Mouse (Mus musculus): ENCODE measurements at regions not wholly inside any gene's neighbourhood (a gene's known extent, or its start where the extent isn't known, plus 50 kb on each side); places are given as distances from the start of the nearest gene placed in this dataset.
A peak's percentile ranks its signal among the peaks of the same experiment; 100 is the strongest.

- H3K4me2 ChIP-seq, result no peak overlapping the region
- WGBS, result 81% methylated on average over 2 of the region's 2 CpGs
- H3K36me3 ChIP-seq, result no peaks in the 10 kb centered on the region
- no peak overlapping the region for H3K4me3 ChIP-seq (replicated peaks)
- H3K27me3 ChIP-seq (replicated peaks), result no peaks in the 10 kb centered on the region
- H3K9ac ChIP-seq (replicated peaks), result no peak overlapping the region
- H3K4me1 ChIP-seq, result peaks cover 11% of the 10 kb centered on the region
- no peak for ATAC-seq (ENCODE audit: low FRiP score)
- H3K27ac ChIP-seq (replicated peaks), result no peak overlapping the region
- no peaks in the 10 kb centered on the region for H3K9me3 ChIP-seq (replicated peaks)
Measured at GRCm38 (mm10) chr8:93691826-93692225, 117.9 kb upstream of the Gnao1 start.

- no peak overlapping the region for H3K4me3 ChIP-seq (replicated peaks)
- no peak overlapping the region for H3K9ac ChIP-seq (replicated peaks)
- H3K27ac ChIP-seq (replicated peaks), result no peak overlapping the region
- no peaks in the 10 kb centered on the region for H3K4me1 ChIP-seq
- no peaks in the 10 kb centered on the region for H3K36me3 ChIP-seq
- 71% methylated on average over 7 of the region's 7 CpGs for WGBS
- no peak overlapping the region for H3K4me2 ChIP-seq
- ATAC-seq (ENCODE audit: low FRiP score), result no peak
- no peaks in the 10 kb centered on the region for H3K27me3 ChIP-seq (replicated peaks)
- H3K9me3 ChIP-seq (replicated peaks), result no peaks in the 10 kb centered on the region
Measured at GRCm38 (mm10) chr8:93697206-93697605, 112.6 kb upstream of the Gnao1 start.

GRCm38 (mm10) chr8:93698508-93698907 lies 111.3 kb upstream of the Gnao1 start:
- Histone ChIP-seq H3K27ac (replicated peaks) (no peak overlapping the region), H3K4me1 (no peaks in the 10 kb centered on the region), H3K36me3 (no peaks in the 10 kb centered on the region), H3K9ac (replicated peaks) (no peak overlapping the region), H3K4me2 (no peak overlapping the region), H3K4me3 (replicated peaks) (no peak overlapping the region), H3K9me3 (replicated peaks) (no peaks in the 10 kb centered on the region), H3K27me3 (replicated peaks) (no peaks in the 10 kb centered on the region)
- 91% methylated on average over 3 of the region's 3 CpGs for WGBS
- ATAC-seq (ENCODE audit: low FRiP score), result no peak

DNA sequence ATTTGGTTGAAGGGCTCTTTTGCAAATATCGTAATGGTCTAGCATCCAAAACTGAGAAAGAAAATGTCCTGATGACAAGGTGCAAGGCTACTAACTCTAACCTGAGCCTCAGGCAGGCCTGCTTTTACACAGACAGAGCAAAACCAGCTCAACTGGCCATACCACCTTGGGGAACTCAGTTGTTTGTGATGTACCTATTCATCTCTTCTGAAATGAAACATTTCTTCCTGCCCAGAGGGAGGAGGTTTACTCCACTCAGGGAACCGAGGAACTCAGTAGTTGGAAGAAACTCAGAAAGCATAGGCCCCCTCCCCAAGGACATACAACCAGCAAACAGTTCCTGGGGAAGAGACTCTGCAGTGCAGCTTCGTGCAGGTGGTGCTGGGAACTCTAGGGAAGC lies 108.4 kb upstream of the Gnao1 start:
- Histone ChIP-seq H3K4me3 (replicated peaks) (no peak overlapping the region), H3K27me3 (replicated peaks) (no peaks in the 10 kb centered on the region), H3K9ac (replicated peaks) (no peak overlapping the region), H3K4me2 (no peak overlapping the region), H3K27ac (replicated peaks) (no peak overlapping the region), H3K4me1 (no peaks in the 10 kb centered on the region), H3K9me3 (replicated peaks) (no peaks in the 10 kb centered on the region), H3K36me3 (no peaks in the 10 kb centered on the region)
- WGBS, result 77% methylated on average over 3 of the region's 3 CpGs
- ATAC-seq (ENCODE audit: low FRiP score), result no peak

GRCm38 (mm10) chr8:93712066-93712706 lies 97.6 kb upstream of the Gnao1 start:
- H3K27me3 ChIP-seq (replicated peaks), result no peaks in the 10 kb centered on the region
- H3K27ac ChIP-seq (replicated peaks), result no peak overlapping the region
- no peaks in the 10 kb centered on the region for H3K9me3 ChIP-seq (replicated peaks)
- H3K36me3 ChIP-seq, result no peaks in the 10 kb centered on the region
- no peak overlapping the region for H3K4me3 ChIP-seq (replicated peaks)
- no peaks in the 10 kb centered on the region for H3K4me1 ChIP-seq
- 83% methylated on average over 3 of the region's 3 CpGs for WGBS
- ATAC-seq (ENCODE audit: low FRiP score), result no peak
- H3K9ac ChIP-seq (replicated peaks), result no peak overlapping the region
- no peak overlapping the region for H3K4me2 ChIP-seq

- Histone ChIP-seq H3K27ac (replicated peaks) (no peak overlapping the region), H3K9me3 (replicated peaks) (no peaks in the 10 kb centered on the region), H3K27me3 (replicated peaks) (no peaks in the 10 kb centered on the region), H3K9ac (replicated peaks) (no peak overlapping the region), H3K4me1 (no peaks in the 10 kb centered on the region), H3K36me3 (no peaks in the 10 kb centered on the region), H3K4me2 (no peak overlapping the region), H3K4me3 (replicated peaks) (no peak overlapping the region)
- ATAC-seq (ENCODE audit: low FRiP score), result no peak
- WGBS, result 79% methylated on average over 2 of the region's 2 CpGs
Measured at GRCm38 (mm10) chr8:93713221-93713620, 96.5 kb upstream of the Gnao1 start.

DNA sequence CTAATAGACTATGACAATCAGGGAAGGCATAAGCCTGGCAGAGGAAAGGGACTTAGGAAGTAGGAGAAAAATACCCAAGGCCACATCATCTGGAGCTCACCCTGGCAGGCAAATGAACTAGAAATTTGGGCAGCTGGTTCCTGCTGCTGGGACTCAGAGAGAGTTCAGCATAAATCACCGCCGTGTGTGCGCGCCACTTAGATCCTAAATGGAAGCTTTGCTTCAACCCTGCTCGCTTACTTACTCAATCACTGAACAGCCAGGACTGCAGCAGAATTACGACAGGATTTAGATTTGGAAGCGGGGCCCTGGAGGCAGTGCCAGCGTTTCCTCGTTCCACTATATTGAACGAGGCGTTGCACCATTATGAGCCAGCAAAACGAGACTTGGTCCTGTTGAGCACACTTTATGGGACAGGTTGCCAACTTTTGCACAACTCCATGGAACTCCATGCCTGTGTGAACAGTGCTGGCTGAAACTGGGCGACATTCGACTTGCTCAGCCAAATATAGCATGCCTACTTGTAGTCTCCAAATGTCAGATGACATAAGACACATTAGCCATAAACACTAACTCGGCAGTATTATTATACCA lies 84.8 kb upstream of the Gnao1 start:
- Histone ChIP-seq H3K4me1 (peaks cover 15% of the 10 kb centered on the region), H3K36me3 (no peaks in the 10 kb centered on the region), H3K27me3 (replicated peaks) (no peaks in the 10 kb centered on the region), H3K4me2 (no peak overlapping the region), H3K4me3 (replicated peaks) (no peak overlapping the region), H3K9ac (replicated peaks) (no peak overlapping the region), H3K27ac (replicated peaks) (no peak overlapping the region), H3K9me3 (replicated peaks) (no peaks in the 10 kb centered on the region)
- ATAC-seq (ENCODE audit: low FRiP score), result no peak; the same call in 1 of the 2 replicates
- 50% methylated on average over 15 of the region's 15 CpGs for WGBS

DNA sequence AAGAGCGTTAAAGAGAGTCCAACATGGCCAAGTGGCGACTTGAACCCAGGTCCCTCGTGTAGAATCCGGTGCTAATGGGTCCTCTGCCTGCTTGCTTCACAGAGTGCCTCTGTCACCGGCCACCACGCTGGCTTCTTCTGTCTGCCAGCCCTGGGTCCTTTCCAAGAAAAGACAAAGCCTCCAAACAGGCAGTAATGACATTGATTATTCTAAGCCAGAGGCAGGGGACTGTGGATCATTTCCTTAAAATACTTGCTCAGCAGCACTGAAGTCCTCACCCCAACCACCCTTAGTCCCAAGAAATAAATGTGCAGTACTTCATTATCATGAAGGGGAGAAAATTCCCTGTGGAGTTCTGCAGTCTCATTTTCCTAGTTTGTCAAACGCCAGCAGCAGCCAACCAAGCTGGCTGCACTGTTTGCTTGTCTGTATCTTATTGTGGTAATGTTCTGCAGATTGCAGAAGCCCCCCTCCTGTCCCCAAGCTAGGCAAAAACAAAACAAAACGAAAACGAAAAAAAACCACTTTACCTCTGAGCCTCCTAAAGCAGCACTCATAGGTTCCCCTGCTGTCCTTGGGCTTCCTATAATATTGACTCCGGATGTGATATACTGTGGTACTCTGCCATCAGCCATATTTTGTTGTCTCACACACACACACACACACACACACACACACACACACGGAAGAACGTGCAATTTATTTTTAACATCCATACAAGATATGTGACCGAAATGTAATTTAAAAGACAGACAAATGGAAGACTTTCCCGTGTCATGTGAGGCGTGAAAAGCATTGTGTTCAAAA lies 80.4 kb upstream of the Gnao1 start:
- Histone ChIP-seq H3K4me3 (replicated peaks) (no peak overlapping the region), H3K27ac (replicated peaks) (peak overlapping the region; percentile 58), H3K9me3 (replicated peaks) (no peaks in the 10 kb centered on the region), H3K36me3 (no peaks in the 10 kb centered on the region), H3K4me2 (no peak overlapping the region), H3K9ac (replicated peaks) (0 out of 2 replicates have a peak overlapping the region, but pooled peaks have one; percentile 15), H3K27me3 (replicated peaks) (no peaks in the 10 kb centered on the region), H3K4me1 (peaks cover 20% of the 10 kb centered on the region)
- ATAC-seq (ENCODE audit: low FRiP score), result no peak
- 55% methylated on average over 15 of the region's 15 CpGs for WGBS

DNA sequence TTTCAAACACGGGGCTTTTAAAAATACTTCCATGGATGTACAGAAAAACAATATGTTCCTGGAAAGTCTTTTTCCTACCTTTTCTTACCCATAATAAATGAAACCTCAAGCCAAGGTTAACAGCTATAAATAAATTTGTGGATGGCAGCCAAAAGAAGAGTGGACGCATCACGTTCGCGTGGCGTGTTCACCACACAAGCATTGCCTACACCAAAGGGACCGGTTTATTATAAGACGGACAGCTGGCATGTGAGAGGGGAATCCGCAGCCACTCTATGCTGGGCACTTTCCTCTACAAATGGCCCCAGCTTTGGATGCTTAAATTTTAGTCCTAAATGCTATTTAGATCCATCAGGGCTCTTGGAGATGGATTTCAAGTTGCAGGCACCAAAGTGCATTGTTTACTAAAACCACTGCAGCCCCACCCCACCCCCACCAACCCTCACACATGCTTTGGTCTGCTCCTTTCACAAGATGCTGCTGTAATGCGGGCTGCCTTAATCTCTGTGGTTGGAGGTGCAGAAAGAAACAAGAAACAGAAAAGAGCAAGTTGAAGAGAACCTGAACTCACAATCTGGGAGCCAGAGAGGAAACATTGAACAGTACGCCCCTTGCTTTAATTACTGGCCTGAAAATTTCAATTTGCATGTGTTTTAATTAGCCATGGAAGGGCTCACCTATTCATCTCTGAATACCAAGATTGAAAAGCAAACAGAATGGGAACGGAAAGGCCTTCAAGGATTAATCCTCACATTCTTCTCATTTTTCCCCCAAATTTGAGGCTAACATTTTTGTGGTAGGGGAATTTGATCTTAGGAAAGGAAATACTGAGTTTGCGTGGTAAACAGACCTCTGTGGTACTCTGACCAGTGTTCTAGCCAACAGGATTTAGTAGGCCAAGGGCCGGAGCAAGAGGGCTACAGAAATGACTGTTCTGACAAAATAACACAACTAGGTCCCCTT lies 78.7 kb upstream of the Gnao1 start:
- H3K4me1 ChIP-seq, result peaks cover 23% of the 10 kb centered on the region
- ATAC-seq (ENCODE audit: low FRiP score), result no peak
- H3K27ac ChIP-seq (replicated peaks), result no peak overlapping the region
- 71% methylated on average over 14 of the region's 14 CpGs for WGBS
- H3K36me3 ChIP-seq, result no peaks in the 10 kb centered on the region
- no peak overlapping the region for H3K4me2 ChIP-seq
- no peaks in the 10 kb centered on the region for H3K27me3 ChIP-seq (replicated peaks)
- no peak overlapping the region for H3K9ac ChIP-seq (replicated peaks)
- no peak overlapping the region for H3K4me3 ChIP-seq (replicated peaks)
- H3K9me3 ChIP-seq (replicated peaks), result no peaks in the 10 kb centered on the region

GRCm38 (mm10) chr8:93734818-93735217 lies 74.9 kb upstream of the Gnao1 start:
- no peak for ATAC-seq (ENCODE audit: low FRiP score)
- Histone ChIP-seq H3K9me3 (replicated peaks) (no peaks in the 10 kb centered on the region), H3K27ac (replicated peaks) (no peak overlapping the region), H3K27me3 (replicated peaks) (no peaks in the 10 kb centered on the region), H3K9ac (replicated peaks) (no peak overlapping the region), H3K4me3 (replicated peaks) (no peak overlapping the region), H3K4me1 (peaks cover 12% of the 10 kb centered on the region), H3K4me2 (no peak overlapping the region), H3K36me3 (no peaks in the 10 kb centered on the region)
- WGBS, result 78% methylated on average over 4 of the region's 4 CpGs

- peaks cover 10% of the 10 kb centered on the region; the same call in 1 of the 2 replicates for H3K4me1 ChIP-seq
- ATAC-seq (ENCODE audit: low FRiP score), result 0 out of 2 replicates have a peak, but pooled peaks have one; percentile 50
- H3K36me3 ChIP-seq, result no peaks in the 10 kb centered on the region
- H3K4me3 ChIP-seq (replicated peaks), result no peak overlapping the region
- H3K9ac ChIP-seq (replicated peaks), result no peak overlapping the region
- 0 out of 2 replicates have a peak overlapping the region, but pooled peaks have one; percentile 54 for H3K27ac ChIP-seq (replicated peaks)
- H3K9me3 ChIP-seq (replicated peaks), result no peaks in the 10 kb centered on the region
- 32% methylated on average over 3 of the region's 3 CpGs for WGBS
- H3K4me2 ChIP-seq, result no peak overlapping the region
- no peaks in the 10 kb centered on the region for H3K27me3 ChIP-seq (replicated peaks)
Measured at GRCm38 (mm10) chr8:93740281-93740680, 69.5 kb upstream of the Gnao1 start.
